Mouse (Mus musculus) erythroblast, embryonic 14.5 days (primary cell): ENCODE data around the gene Lefty1. TPM values are rescaled to one million over a fixed set of nuclear protein-coding genes. Genes with fewer than 3 reads are reported as not detected.
"Not testable (repeated sequence)": the region's sequence is repeated elsewhere in the genome, so short reads cannot be mapped to it uniquely, and the experiment has no call there.

Experiments used
- H3K27me3 ChIP-seq: 2 replicates; pipeline ENCODE4 v1.6.1; 2012; ENCODE audit warnings: inconsistent platforms; ENCODE audit not compliant: control insufficient read depth
- H3K36me3 ChIP-seq: 2 replicates; pipeline ENCODE4 v1.6.1; 2012; ENCODE audit warnings: mild to moderate bottlenecking, inconsistent platforms; ENCODE audit not compliant: control insufficient read depth
- H3K4me1 ChIP-seq: 2 replicates; pipeline ENCODE4 v1.6.1; 2012; ENCODE audit warnings: inconsistent platforms; ENCODE audit not compliant: control insufficient read depth
- H3K4me3 ChIP-seq: replicated peaks from 2 replicates; pipeline ENCODE3; 2012; ENCODE audit warnings: moderate library complexity, mild to moderate bottlenecking, inconsistent platforms
- H3K9me3 ChIP-seq: 2 replicates; pipeline ENCODE4 v1.6.1; 2012; ENCODE audit warnings: low read length, inconsistent platforms, mixed read lengths; ENCODE audit not compliant: control insufficient read depth
- GATA1 ChIP-seq: IDR thresholded peaks from 2 replicates; pipeline ENCODE4 v1.6.1; 2012; ENCODE audit warnings: low read length, inconsistent platforms, mixed read lengths
- TAL1 ChIP-seq: IDR thresholded peaks from 3 replicates; pipeline ENCODE4 v1.6.1; 2012; ENCODE audit warnings: low read length, inconsistent platforms, mixed read lengths
- polyA plus RNA-seq: library from polyadenylated mRNA; stranded (reverse); fragments of >175 nt; gene quantifications from 2 replicates; pipeline ENCODE4 v1.2.3, GENCODE M21; 2012

Lefty1 gene
- polyA plus RNA-seq, 1 experiment = 0.87 TPM

DNA sequence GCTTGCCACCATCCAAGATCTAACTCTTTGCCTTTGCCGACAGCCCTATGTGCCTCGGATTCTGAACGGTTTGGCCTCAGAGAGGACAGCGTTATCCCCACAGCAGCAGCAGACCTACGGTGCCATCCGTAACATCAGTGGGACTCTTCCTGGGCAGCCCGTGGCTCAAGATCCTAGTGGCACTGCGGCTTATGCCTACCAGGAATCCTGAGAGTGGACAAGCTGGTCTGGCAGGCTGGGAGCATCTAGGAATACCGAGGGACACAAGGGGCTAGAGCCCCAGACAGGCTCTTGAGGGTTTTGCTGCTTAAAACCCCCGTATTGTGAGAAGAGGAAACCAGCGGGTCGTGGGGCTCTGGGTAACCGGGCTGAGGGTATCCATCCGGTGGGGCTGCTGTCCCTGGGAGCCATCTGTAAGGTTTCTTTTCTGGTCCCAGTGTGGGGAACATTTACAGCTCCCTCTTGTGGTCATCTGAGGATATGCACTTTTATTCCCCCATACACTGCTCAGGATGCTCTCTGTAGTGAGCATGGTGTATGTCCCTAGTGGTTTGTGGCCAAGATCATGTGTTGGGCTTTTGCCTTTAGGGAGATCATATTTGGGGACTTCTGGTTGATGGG, 39.4 kb downstream of the Lefty1 start:
- no peaks in the 10 kb centered on the region for H3K9me3 ChIP-seq
- H3K4me1 ChIP-seq = peaks cover 24% of the 10 kb centered on the region
- H3K4me3 ChIP-seq = no peak overlapping the region
- no peak for TF ChIP-seq TAL1
- TF ChIP-seq GATA1 = no peak
- H3K36me3 ChIP-seq = peaks cover 27% of the 10 kb centered on the region
- peaks cover 5% of the 10 kb centered on the region for H3K27me3 ChIP-seq

DNA sequence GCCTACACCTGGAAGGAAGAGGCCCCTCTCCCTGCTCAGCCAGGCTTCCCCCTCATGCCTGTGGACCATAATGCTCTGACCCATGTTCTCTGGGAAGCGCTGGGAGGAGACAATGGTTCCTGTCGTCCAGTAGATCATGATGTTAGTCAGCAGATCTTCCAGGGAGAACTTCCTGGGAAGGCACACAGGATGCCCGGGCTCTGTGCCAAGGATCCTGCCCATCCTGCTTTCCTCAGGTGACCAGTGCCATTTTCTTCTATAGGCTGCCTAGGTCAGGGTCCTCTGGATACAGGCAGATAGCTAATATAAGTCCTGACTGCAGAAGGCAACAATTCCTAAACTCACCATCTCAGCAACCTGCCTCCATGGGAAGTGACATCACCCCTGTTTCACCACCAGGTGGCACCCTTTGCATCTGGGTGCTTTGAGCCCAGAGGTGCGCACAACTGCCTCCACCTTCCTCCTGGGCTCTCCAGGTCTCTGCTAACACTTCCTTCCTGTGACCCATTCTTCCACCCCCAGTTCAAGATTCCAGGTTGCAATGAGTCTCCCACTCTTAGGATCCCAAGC, 41.4 kb downstream of the Lefty1 start:
- peaks cover 5% of the 10 kb centered on the region for H3K27me3 ChIP-seq
- H3K4me3 ChIP-seq = no peak overlapping the region
- TF ChIP-seq GATA1 (no peak), TAL1 (no peak)
- H3K9me3 ChIP-seq = no peaks in the 10 kb centered on the region
- H3K4me1 ChIP-seq = peaks cover 32% of the 10 kb centered on the region
- peaks cover 14% of the 10 kb centered on the region for H3K36me3 ChIP-seq

DNA sequence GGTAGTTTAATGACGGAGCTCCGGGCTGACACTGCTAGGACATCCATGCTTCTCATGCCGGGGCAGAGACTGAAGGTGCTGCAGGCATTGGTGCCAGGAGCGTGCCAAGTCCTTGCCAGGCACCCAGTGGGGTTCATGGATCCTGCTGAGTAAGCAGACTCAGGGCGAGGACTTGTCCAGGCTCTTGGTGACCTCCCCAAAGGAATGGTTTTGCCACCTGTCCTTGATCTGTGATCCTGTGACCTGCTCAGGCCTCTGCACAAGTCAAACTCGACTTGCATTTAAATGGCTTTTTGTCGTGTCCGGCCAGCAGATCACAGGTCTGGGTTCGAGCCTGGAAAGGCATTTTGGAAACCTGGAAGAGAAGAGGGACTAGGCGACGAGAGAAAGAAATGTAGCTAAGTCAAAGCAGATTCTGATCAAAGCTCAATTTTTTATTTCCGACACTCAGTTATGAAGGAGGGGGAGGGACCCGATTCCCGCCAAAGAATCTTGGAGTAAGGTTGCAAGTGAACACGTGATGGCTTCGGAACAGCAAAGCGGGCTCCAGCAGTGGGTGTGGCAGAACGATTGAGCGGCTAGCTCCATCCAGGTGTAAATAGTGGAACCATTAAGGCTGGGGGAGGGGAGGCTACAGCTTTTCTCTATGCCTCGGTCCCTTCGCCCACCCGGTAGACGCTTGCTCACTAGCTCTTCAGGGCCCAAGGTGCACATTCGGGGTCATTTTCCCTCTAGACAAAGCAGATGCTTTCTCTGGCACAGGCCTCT, 44.8 kb downstream of the Lefty1 start:
- TF ChIP-seq GATA1 (no peak), TAL1 (no peak)
- peaks cover 17% of the 10 kb centered on the region for H3K4me1 ChIP-seq
- no peaks in the 10 kb centered on the region for H3K9me3 ChIP-seq
- H3K4me3 ChIP-seq = no peak overlapping the region
- H3K27me3 ChIP-seq = peaks cover 12% of the 10 kb centered on the region
- H3K36me3 ChIP-seq = no peaks in the 10 kb centered on the region; the same call in 1 of the 2 replicates

DNA sequence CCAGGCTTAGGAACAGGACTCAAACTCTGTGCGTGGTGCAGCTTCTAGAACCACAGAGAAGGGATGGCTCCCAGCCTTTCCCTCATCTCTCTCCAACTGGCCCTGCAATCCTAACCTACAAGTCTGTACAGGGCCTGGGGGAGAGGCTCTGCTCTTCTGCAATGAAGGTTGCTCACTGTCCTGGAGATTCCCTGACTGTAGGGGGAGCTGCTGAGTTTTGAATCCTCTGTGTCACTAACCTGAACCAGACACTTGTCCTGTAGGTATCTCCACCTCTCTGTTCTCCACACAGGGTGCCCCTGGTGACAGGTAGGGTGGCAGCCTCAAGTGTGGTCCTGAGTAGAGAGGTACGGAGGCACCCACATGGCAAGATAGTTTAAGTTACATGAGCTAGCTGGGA, 45.6 kb downstream of the Lefty1 start:
- H3K9me3 ChIP-seq = no peaks in the 10 kb centered on the region
- TF ChIP-seq TAL1 (no peak), GATA1 (no peak)
- peaks cover 20% of the 10 kb centered on the region for H3K27me3 ChIP-seq
- H3K4me1 ChIP-seq = peaks cover 14% of the 10 kb centered on the region
- no peak overlapping the region for H3K4me3 ChIP-seq
- H3K36me3 ChIP-seq = no peaks in the 10 kb centered on the region

DNA sequence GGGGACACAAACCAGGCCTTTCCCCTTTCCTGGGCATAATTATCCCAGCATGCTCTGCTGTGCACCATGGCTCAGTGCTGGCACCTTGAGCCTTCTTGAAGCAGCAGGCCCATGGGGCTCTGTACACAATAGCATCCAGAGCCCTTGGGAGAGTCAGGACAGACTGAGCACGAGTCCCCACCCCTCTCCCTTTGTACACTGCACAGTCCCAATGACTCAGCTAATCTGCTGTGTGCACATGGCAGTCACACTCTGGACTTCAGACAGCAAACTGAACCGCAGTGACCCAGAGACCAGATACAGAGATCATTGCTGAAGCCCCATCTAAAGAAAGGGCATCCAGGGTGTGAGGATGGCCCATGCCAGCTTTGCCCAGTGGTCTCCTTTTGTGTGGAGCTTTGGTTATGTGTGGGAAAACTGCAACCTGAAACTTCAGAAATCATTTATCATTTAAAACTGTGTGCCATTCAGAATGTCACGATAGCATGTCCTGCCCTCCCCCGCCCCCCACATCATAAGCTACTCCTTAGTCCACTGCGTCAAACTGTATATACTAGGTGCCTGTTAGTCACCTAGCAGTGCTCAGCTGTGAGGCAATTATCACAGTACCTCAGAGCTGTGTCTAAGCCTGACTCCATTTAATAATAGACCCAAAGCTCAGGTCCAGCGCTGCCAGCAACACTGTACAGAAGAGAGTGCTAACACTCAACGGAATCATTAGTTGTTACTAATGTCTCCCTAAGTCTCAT, 46.6 kb downstream of the Lefty1 start:
- not testable (repeated sequence) for H3K36me3 ChIP-seq

DNA sequence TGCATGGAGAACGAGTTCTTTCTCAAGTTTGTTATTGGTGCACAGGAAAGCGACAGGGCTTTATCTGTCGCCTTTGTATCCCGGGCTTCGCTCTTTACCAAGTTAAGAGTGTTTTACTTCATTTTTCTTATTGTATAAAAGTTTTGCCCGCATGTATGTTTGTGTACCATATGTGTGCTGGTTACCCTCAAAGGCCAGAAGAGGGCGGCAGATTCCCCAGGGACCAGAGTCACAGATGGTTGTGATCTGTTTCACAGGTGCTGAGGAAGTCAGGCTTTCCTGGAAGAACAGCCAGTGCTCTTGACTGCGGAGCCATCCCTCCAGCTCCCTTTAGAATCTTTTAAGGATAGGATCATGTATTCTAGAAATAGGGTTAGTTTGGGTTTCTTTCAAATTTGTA, 51.9 kb downstream of the Lefty1 start:
- Histone ChIP-seq H3K27me3 (peaks cover 25% of the 10 kb centered on the region), H3K4me3 (no peak overlapping the region), H3K36me3 (no peaks in the 10 kb centered on the region), H3K4me1 (peaks cover 12% of the 10 kb centered on the region), H3K9me3 (peaks cover 5% of the 10 kb centered on the region)
- TF ChIP-seq GATA1 (no peak), TAL1 (no peak)

More for the DNA sequence above, 46.6 kb downstream of the Lefty1 start:
- H3K9me3 ChIP-seq, H3K4me3 ChIP-seq: not testable (repeated sequence)
- peaks cover 14% of the 10 kb centered on the region for H3K4me1 ChIP-seq
- H3K27me3 ChIP-seq = peaks cover 25% of the 10 kb centered on the region

DNA sequence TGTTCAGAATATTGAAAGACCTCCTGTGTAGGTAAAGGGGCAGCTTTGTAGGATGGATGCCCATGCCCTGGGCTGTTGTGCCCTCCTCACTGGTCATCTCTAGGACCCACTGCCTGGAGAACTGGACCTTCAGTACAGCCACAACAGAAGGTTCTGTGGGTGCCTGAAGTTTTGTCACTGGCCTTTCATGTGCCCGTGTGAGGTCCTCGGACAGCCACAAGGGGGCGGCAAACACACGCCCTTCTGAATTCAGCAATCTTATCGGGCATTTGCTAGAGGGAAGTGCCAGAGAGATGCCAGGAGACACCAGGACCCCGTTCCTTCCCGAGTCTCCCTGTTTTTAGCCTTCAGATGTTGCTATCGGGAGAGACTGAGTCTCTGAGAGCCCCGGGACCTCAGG, 52.9 kb downstream of the Lefty1 start:
- no peak overlapping the region for H3K4me3 ChIP-seq

More for the DNA sequence above, 52.9 kb downstream of the Lefty1 start:
- Histone ChIP-seq H3K9me3 (peaks cover 5% of the 10 kb centered on the region), H3K36me3 (no peaks in the 10 kb centered on the region), H3K27me3 (peaks cover 25% of the 10 kb centered on the region), H3K4me1 (peaks cover 12% of the 10 kb centered on the region)
- TF ChIP-seq GATA1 (0 out of 2 replicates have a peak, but pooled peaks have one; percentile 4), TAL1 (no peak)

Other genes starting within 250 kb of the Lefty1 start
- not detected in 2 replicates for gene Mixl1, start 238.0 kb upstream of the Lefty1 start, polyA plus RNA-seq
- 0.23 and 0.27 TPM in 2 replicates for gene Acbd3, start 209.0 kb upstream of the Lefty1 start, polyA plus RNA-seq
- 610 and 750 TPM in 2 replicates for gene H3f3a, start 121.1 kb upstream of the Lefty1 start, polyA plus RNA-seq
- 2.5 and 2.7 TPM in 2 replicates for gene Sde2, start 83.9 kb upstream of the Lefty1 start, polyA plus RNA-seq
- gene Lefty2, start 41.9 kb upstream of the Lefty1 start, polyA plus RNA-seq = not detected in 2 replicates
- 33.5 and 34.7 TPM in 2 replicates for gene Pycr2, start 30.7 kb upstream of the Lefty1 start, polyA plus RNA-seq
- gene Tmem63a, start 7.3 kb downstream of the Lefty1 start, polyA plus RNA-seq = 0.27 and 0.36 TPM in 2 replicates
- gene Ephx1, start 85.9 kb downstream of the Lefty1 start, polyA plus RNA-seq = not detected in 2 replicates
- gene 9130409I23Rik, start 116.2 kb downstream of the Lefty1 start, polyA plus RNA-seq = not detected in 2 replicates
- 0.45 and 0.50 TPM in 2 replicates for gene Nvl, start 209.2 kb downstream of the Lefty1 start, polyA plus RNA-seq
- gene Cnih4, start 209.7 kb downstream of the Lefty1 start, polyA plus RNA-seq = 2.0 and 2.1 TPM in 2 replicates